Mouse (Mus musculus): ENCODE measurements at regions not wholly inside any gene's neighbourhood (a gene's known extent, or its start where the extent isn't known, plus 50 kb on each side); places are given as distances from the start of the nearest gene placed in this dataset.

DNA sequence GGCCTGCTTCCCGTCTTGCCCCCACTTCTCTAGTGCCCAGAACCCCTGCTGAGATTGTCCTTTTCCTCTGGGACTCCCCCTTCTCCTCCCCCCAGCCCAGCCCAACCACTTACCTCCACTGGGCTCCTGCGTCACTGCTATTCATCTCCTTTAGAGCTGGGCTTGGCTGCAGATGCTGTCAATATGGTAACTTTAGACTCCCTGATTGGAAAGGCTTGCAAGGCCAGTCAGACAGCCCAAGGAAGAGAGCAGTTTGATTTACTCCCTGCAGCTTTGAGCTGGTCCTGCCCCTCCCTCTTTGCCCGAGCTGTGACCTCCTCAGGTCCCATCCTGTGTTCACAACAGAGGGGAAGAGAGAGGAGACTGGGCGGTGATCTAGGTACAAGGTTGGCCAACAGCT is 221.9 kb downstream of the Zfp36l1 start:
- no peak overlapping the region; the same call in 1 of the 2 replicates for H3K27ac ChIP-seq (replicated peaks; ENCODE audit: low read depth, low read length)
- no peaks in the 10 kb centered on the region for H3K36me3 ChIP-seq (ENCODE audit: control insufficient read depth, insufficient read depth, low read length)
- peaks cover 25% of the 10 kb centered on the region for H3K4me1 ChIP-seq (ENCODE audit: control insufficient read depth, insufficient read depth, low read length)
- H3K27me3 ChIP-seq (ENCODE audit: control insufficient read depth, insufficient read depth, low read length) = no peaks in the 10 kb centered on the region
- peak overlapping the region; percentile 9; the same call in 1 of the 2 replicates for H3K9ac ChIP-seq (ENCODE audit: low read length)
- no peak overlapping the region for H3K4me3 ChIP-seq (ENCODE audit: low read depth, low read length)
- no peaks in the 10 kb centered on the region for H3K9me3 ChIP-seq (ENCODE audit: control insufficient read depth, low read length)
- peak; percentile 65 for ATAC-seq (ENCODE audit: insufficient number of reproducible peaks, low FRiP score, low TSS enrichment, low read depth)
- DNase-seq (ENCODE audit: low spot score) = no peak
- WGBS = 5% methylated on average over 4 of the region's 4 CpGs
- H3K4me2 ChIP-seq (ENCODE audit: low read depth, severe bottlenecking) = no peak overlapping the region

DNA sequence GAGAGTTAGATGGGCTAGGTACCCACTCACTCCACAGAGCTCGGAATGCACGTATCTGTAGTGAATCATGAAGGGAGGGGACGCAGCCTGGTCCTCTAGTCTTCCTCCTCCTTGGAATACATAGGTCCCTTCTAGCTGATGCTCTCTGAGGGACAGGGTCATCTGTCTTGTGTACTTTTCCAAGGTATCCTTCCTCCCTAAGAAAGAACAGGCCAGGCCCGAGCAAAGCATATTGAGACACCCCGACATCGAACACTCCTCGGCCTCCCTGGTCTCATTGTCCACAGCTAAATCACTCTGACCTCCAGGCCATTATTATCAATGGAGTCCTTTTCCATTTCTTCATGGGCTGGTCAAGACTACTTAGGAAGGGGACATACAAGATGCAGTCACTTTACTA is 222.5 kb downstream of the Zfp36l1 start:
- Histone ChIP-seq H3K27ac (replicated peaks; ENCODE audit: low read depth, low read length) (no peak overlapping the region), H3K4me2 (ENCODE audit: low read depth, severe bottlenecking) (no peak overlapping the region), H3K4me1 (ENCODE audit: control insufficient read depth, insufficient read depth, low read length) (peaks cover 22% of the 10 kb centered on the region), H3K27me3 (ENCODE audit: control insufficient read depth, insufficient read depth, low read length) (no peaks in the 10 kb centered on the region), H3K9me3 (ENCODE audit: control insufficient read depth, low read length) (no peaks in the 10 kb centered on the region), H3K4me3 (ENCODE audit: low read depth, low read length) (no peak overlapping the region), H3K9ac (ENCODE audit: low read length) (no peak overlapping the region), H3K36me3 (ENCODE audit: control insufficient read depth, insufficient read depth, low read length) (no peaks in the 10 kb centered on the region)
- 93% methylated on average over 7 of the region's 7 CpGs for WGBS
- ATAC-seq (ENCODE audit: insufficient number of reproducible peaks, low FRiP score, low TSS enrichment, low read depth) = no peak
- DNase-seq (ENCODE audit: low spot score) = no peak

- Histone ChIP-seq H3K9me3 (ENCODE audit: control insufficient read depth, low read length) (no peaks in the 10 kb centered on the region), H3K36me3 (ENCODE audit: control insufficient read depth, insufficient read depth, low read length) (no peaks in the 10 kb centered on the region), H3K27ac (replicated peaks; ENCODE audit: low read depth, low read length) (no peak overlapping the region), H3K4me1 (ENCODE audit: control insufficient read depth, insufficient read depth, low read length) (peaks cover 16% of the 10 kb centered on the region), H3K27me3 (ENCODE audit: control insufficient read depth, insufficient read depth, low read length) (no peaks in the 10 kb centered on the region), H3K4me3 (ENCODE audit: low read depth, low read length) (no peak overlapping the region), H3K4me2 (ENCODE audit: low read depth, severe bottlenecking) (no peak overlapping the region), H3K9ac (ENCODE audit: low read length) (no peak overlapping the region)
- ATAC-seq (ENCODE audit: insufficient number of reproducible peaks, low FRiP score, low TSS enrichment, low read depth) (no peak), DNase-seq (ENCODE audit: low spot score) (no peak)
- 92% methylated on average over 4 of the region's 4 CpGs for WGBS
Measured at GRCm38 (mm10) chr12:79888812-79889211, 224.0 kb downstream of the Zfp36l1 start.

GRCm38 (mm10) chr12:79888086-79888485 is 224.7 kb downstream of the Zfp36l1 start:
- Histone ChIP-seq H3K4me2 (ENCODE audit: low read depth, severe bottlenecking) (no peak overlapping the region), H3K9ac (ENCODE audit: low read length) (no peak overlapping the region), H3K9me3 (ENCODE audit: control insufficient read depth, low read length) (no peaks in the 10 kb centered on the region), H3K27ac (replicated peaks; ENCODE audit: low read depth, low read length) (peak overlapping the region; percentile 45; the same call in 1 of the 2 replicates), H3K27me3 (ENCODE audit: control insufficient read depth, insufficient read depth, low read length) (no peaks in the 10 kb centered on the region), H3K4me3 (ENCODE audit: low read depth, low read length) (no peak overlapping the region), H3K4me1 (ENCODE audit: control insufficient read depth, insufficient read depth, low read length) (peaks cover 16% of the 10 kb centered on the region), H3K36me3 (ENCODE audit: control insufficient read depth, insufficient read depth, low read length) (no peaks in the 10 kb centered on the region)
- 84% methylated on average over 4 of the region's 4 CpGs for WGBS
- ATAC-seq (ENCODE audit: insufficient number of reproducible peaks, low FRiP score, low TSS enrichment, low read depth) = no peak
- DNase-seq (ENCODE audit: low spot score) = no peak

- no peak overlapping the region for H3K4me2 ChIP-seq (ENCODE audit: low read depth, severe bottlenecking)
- H3K4me1 ChIP-seq (ENCODE audit: control insufficient read depth, insufficient read depth, low read length) = peaks cover 16% of the 10 kb centered on the region
- H3K36me3 ChIP-seq (ENCODE audit: control insufficient read depth, insufficient read depth, low read length) = no peaks in the 10 kb centered on the region
- WGBS = 43% methylated on average over 12 of the region's 12 CpGs
- ATAC-seq (ENCODE audit: insufficient number of reproducible peaks, low FRiP score, low TSS enrichment, low read depth) = no peak
- no peak for DNase-seq (ENCODE audit: low spot score)
- H3K4me3 ChIP-seq (ENCODE audit: low read depth, low read length) = no peak overlapping the region
- no peaks in the 10 kb centered on the region for H3K27me3 ChIP-seq (ENCODE audit: control insufficient read depth, insufficient read depth, low read length)
- H3K27ac ChIP-seq (replicated peaks; ENCODE audit: low read depth, low read length) = no peak overlapping the region
- no peaks in the 10 kb centered on the region for H3K9me3 ChIP-seq (ENCODE audit: control insufficient read depth, low read length)
- no peak overlapping the region for H3K9ac ChIP-seq (ENCODE audit: low read length)
Measured at GRCm38 (mm10) chr12:79887225-79887886, 225.5 kb downstream of the Zfp36l1 start.

GRCm38 (mm10) chr12:79886494-79886893 is 226.3 kb downstream of the Zfp36l1 start:
- WGBS = 78% methylated on average over 3 of the region's 3 CpGs
- no peak overlapping the region for H3K9ac ChIP-seq (ENCODE audit: low read length)

DNA sequence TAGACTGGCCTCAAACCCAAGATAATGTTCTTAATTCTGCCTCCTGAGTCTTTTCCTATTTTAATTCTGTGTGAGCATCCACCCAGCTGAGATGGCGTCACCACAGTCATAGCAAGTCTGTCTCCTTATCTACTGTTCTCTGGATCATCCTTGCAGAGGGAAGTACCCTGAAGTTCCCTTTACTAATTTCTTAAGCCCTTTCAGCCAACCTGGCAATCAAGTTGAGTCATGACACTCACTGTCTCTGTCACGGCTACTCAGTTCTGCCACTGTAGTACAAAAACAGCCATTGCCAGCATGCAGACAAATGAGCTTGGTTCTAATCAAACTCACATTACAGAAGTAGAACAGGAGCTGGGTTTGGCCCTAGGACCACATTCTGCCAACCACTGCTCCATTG is 227.5 kb downstream of the Zfp36l1 start:
- 94% methylated on average over 2 of the region's 2 CpGs for WGBS
- Histone ChIP-seq H3K36me3 (ENCODE audit: control insufficient read depth, insufficient read depth, low read length) (no peaks in the 10 kb centered on the region), H3K4me3 (ENCODE audit: low read depth, low read length) (no peak overlapping the region), H3K4me1 (ENCODE audit: control insufficient read depth, insufficient read depth, low read length) (peaks cover 13% of the 10 kb centered on the region), H3K9ac (ENCODE audit: low read length) (no peak overlapping the region), H3K27ac (replicated peaks; ENCODE audit: low read depth, low read length) (no peak overlapping the region), H3K27me3 (ENCODE audit: control insufficient read depth, insufficient read depth, low read length) (no peaks in the 10 kb centered on the region), H3K4me2 (ENCODE audit: low read depth, severe bottlenecking) (no peak overlapping the region), H3K9me3 (ENCODE audit: control insufficient read depth, low read length) (no peaks in the 10 kb centered on the region)
- ATAC-seq (ENCODE audit: insufficient number of reproducible peaks, low FRiP score, low TSS enrichment, low read depth) = no peak
- no peak for DNase-seq (ENCODE audit: low spot score)

More at GRCm38 (mm10) chr12:79886494-79886893, 226.3 kb downstream of the Zfp36l1 start:
- no peak for DNase-seq (ENCODE audit: low spot score)
- peaks cover 17% of the 10 kb centered on the region for H3K4me1 ChIP-seq (ENCODE audit: control insufficient read depth, insufficient read depth, low read length)
- no peaks in the 10 kb centered on the region for H3K9me3 ChIP-seq (ENCODE audit: control insufficient read depth, low read length)
- H3K27me3 ChIP-seq (ENCODE audit: control insufficient read depth, insufficient read depth, low read length) = no peaks in the 10 kb centered on the region
- H3K27ac ChIP-seq (replicated peaks; ENCODE audit: low read depth, low read length) = no peak overlapping the region
- no peak overlapping the region for H3K4me3 ChIP-seq (ENCODE audit: low read depth, low read length)
- no peaks in the 10 kb centered on the region for H3K36me3 ChIP-seq (ENCODE audit: control insufficient read depth, insufficient read depth, low read length)
- H3K4me2 ChIP-seq (ENCODE audit: low read depth, severe bottlenecking) = no peak overlapping the region
- no peak for ATAC-seq (ENCODE audit: insufficient number of reproducible peaks, low FRiP score, low TSS enrichment, low read depth)

DNA sequence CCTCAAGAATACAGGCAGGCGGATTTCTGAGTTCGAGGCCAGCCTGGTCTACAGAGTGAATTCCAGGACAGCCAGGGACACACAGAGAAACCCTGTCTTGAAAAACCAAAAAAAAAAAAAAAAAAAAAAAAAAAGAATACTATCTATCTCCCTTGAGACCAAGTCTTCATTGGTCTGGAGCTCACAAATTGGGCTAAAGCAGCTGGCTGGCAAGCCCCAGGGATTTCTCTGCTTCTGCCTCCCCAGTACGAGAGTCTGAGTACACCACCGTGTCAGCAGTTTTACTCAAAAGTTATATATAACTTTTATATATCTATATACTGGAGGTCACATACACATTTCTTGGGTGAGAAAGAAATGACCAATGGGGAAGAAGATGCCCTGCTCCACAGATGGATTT is 229.2 kb downstream of the Zfp36l1 start:
- 93% methylated on average over 4 of the region's 4 CpGs for WGBS
- Histone ChIP-seq H3K36me3 (ENCODE audit: control insufficient read depth, insufficient read depth, low read length) (no peaks in the 10 kb centered on the region), H3K4me3 (ENCODE audit: low read depth, low read length) (no peak overlapping the region), H3K9ac (ENCODE audit: low read length) (no peak overlapping the region), H3K27ac (replicated peaks; ENCODE audit: low read depth, low read length) (no peak overlapping the region), H3K9me3 (ENCODE audit: control insufficient read depth, low read length) (no peaks in the 10 kb centered on the region), H3K4me2 (ENCODE audit: low read depth, severe bottlenecking) (no peak overlapping the region), H3K27me3 (ENCODE audit: control insufficient read depth, insufficient read depth, low read length) (no peaks in the 10 kb centered on the region), H3K4me1 (ENCODE audit: control insufficient read depth, insufficient read depth, low read length) (peaks cover 30% of the 10 kb centered on the region)
- no peak for ATAC-seq (ENCODE audit: insufficient number of reproducible peaks, low FRiP score, low TSS enrichment, low read depth)
- DNase-seq (ENCODE audit: low spot score) = no peak

DNA sequence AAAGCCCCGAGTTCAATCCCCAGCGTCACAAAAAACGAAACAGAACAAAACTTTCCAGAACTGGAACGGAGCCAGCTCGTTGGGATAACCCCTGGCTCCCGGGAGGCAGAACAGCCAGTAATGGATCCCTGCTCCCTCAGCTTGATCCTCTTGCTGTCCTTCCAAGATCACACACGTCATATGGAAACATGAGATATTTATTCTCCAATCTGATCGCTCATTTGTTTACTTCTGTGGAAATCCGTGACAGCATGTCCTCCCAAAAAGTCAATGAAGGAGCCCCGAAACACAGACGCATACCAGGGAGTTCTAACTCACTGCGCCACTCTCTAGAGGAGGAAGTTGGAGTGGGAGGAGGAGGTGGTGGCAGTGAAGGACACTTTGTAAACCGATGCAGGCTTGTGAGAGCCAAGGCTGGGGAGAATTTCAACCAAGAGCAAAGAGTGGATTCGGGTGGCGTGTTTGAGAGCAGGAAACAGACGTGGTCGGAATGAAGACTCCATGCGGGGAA is 232.0 kb downstream of the Zfp36l1 start:
- DNase-seq (ENCODE audit: low spot score) (no peak), ATAC-seq (ENCODE audit: insufficient number of reproducible peaks, low FRiP score, low TSS enrichment, low read depth) (no peak)
- H3K27ac ChIP-seq (replicated peaks; ENCODE audit: low read depth, low read length) = no peak overlapping the region
- WGBS = 62% methylated on average over 18 of the region's 18 CpGs
- H3K9ac ChIP-seq (ENCODE audit: low read length) = no peak overlapping the region
- H3K4me3 ChIP-seq (ENCODE audit: low read depth, low read length) = no peak overlapping the region
- no peak overlapping the region for H3K4me2 ChIP-seq (ENCODE audit: low read depth, severe bottlenecking)
- H3K27me3 ChIP-seq (ENCODE audit: control insufficient read depth, insufficient read depth, low read length) = no peaks in the 10 kb centered on the region
- no peaks in the 10 kb centered on the region for H3K36me3 ChIP-seq (ENCODE audit: control insufficient read depth, insufficient read depth, low read length)
- peaks cover 31% of the 10 kb centered on the region for H3K4me1 ChIP-seq (ENCODE audit: control insufficient read depth, insufficient read depth, low read length)
- H3K9me3 ChIP-seq (ENCODE audit: control insufficient read depth, low read length) = no peaks in the 10 kb centered on the region
